Mouse (Mus musculus) lung, postnatal 0 days (tissue): ENCODE data around the gene Coq10a. TPM values are rescaled to one million over a fixed set of nuclear protein-coding genes. Genes with fewer than 3 reads are reported as not detected.
A peak's percentile ranks its signal among the peaks of the same experiment; 100 is the strongest.

Experiments
- ATAC-seq: fragments of 200-750 bp; cut with Nextera tagmentation; 2 replicates; pipeline ENCODE4 v1.8.0; 2017; ENCODE audit warnings: moderate library complexity
- DNase-seq: peaks from one replicate; pipeline ENCODE4 v3.0.0-alpha.2; 2016; ENCODE audit warnings: low spot score
- H3K27ac ChIP-seq: fragments of 300-500 bp; sonication (generic); 2 replicates; pipeline ENCODE4 v1.5.1; 2014; ENCODE audit warnings: antibody characterized with exemption, mild to moderate bottlenecking, low read length, mixed read lengths
- H3K27me3 ChIP-seq: fragments of 300-500 bp; sonication (generic); replicated peaks from 2 replicates; pipeline ENCODE4 v1.6.1; 2014; ENCODE audit warnings: low read length, mixed read lengths; ENCODE audit not compliant: insufficient read depth
- H3K36me3 ChIP-seq: fragments of 300-500 bp; sonication (generic); 2 replicates; pipeline ENCODE4 v1.6.1; 2014; ENCODE audit warnings: low read length, mixed read lengths; ENCODE audit not compliant: insufficient read depth
- H3K4me1 ChIP-seq: fragments of 300-500 bp; sonication (generic); 2 replicates; pipeline ENCODE4 v1.6.1; 2014; ENCODE audit warnings: antibody characterized with exemption, low read depth, low read length, mixed read lengths; ENCODE audit not compliant: insufficient read depth
- H3K4me2 ChIP-seq: fragments of 300-500 bp; sonication (generic); replicated peaks from 2 replicates; pipeline ENCODE4 v1.6.1; 2014; ENCODE audit warnings: low read depth, mild to moderate bottlenecking, low read length, moderate library complexity, mixed read lengths
- H3K4me3 ChIP-seq: fragments of 300-500 bp; sonication (generic); 2 replicates; pipeline ENCODE4 v1.5.1; 2014; ENCODE audit warnings: low read depth, low read length
- H3K9ac ChIP-seq: fragments of 300-500 bp; sonication (generic); replicated peaks from 2 replicates; pipeline ENCODE4 v1.6.1; 2014; ENCODE audit warnings: low read depth, mild to moderate bottlenecking
- H3K9me3 ChIP-seq: fragments of 300-500 bp; sonication (generic); 2 replicates; pipeline ENCODE4 v1.6.1; 2016; ENCODE audit warnings: low read length, mixed read lengths
- CTCF ChIP-seq: IDR thresholded peaks from 2 replicates; pipeline ENCODE4 v1.5.1; 2016; ENCODE audit warnings: antibody characterized with exemption, mild to moderate bottlenecking
- EP300 ChIP-seq: IDR thresholded peaks from 2 replicates; pipeline ENCODE4 v1.6.1; 2016; ENCODE audit warnings: antibody characterized with exemption, mild to moderate bottlenecking, control low read depth
- WGBS: fragments of 180-500 bp; shearing (Covaris S2); extraction: QIAGEN DNeasy Blood & Tissue Kit; methylation state at CpG from one replicate; pipeline ENCODE4 v1.1.7; 2014; 5-methylcytosine and 5-hydroxymethylcytosine counted together
- polyA plus RNA-seq: library from polyadenylated mRNA; unstranded; fragments of >200 nt; fragmentation: Nextera tagmentation; extraction: Ambion mirVana; gene quantifications from 2 replicates; pipeline ENCODE4 v1.2.1, GENCODE M21; 2015

Coq10a gene
- polyA plus RNA-seq, 1 experiment from 2014 or later = 19.9 TPM

GRCm38 (mm10) chr10:128377940-128378448 lies 9.2 kb upstream of the Coq10a start:
- peaks cover 24% of the 10 kb centered on the region; the same call in 1 of the 2 replicates for H3K36me3 ChIP-seq
- H3K4me3 ChIP-seq = peak overlapping the region; percentile 90
- peak overlapping the region; percentile 81 for H3K4me2 ChIP-seq
- DNase-seq (no peak), ATAC-seq (no peak)
- TF ChIP-seq CTCF (no peak), EP300 (no peak)
- no peaks in the 10 kb centered on the region for H3K27me3 ChIP-seq
- peak overlapping the region; percentile 94 for H3K9ac ChIP-seq
- 0 out of 2 replicates have a peak overlapping the region, but pooled peaks have one; percentile 81 for H3K27ac ChIP-seq
- H3K4me1 ChIP-seq = peaks cover 5% of the 10 kb centered on the region; the same call in 1 of the 2 replicates
- WGBS = 54% methylated on average over 14 of the region's 14 CpGs
- H3K9me3 ChIP-seq = no peaks in the 10 kb centered on the region

- H3K36me3 ChIP-seq = peaks cover 18% of the 10 kb centered on the region; the same call in 1 of the 2 replicates
- peak overlapping the region; percentile 94 for H3K9ac ChIP-seq
- peak overlapping the region; percentile 81 for H3K4me2 ChIP-seq
- ATAC-seq = peak; percentile 70
- peaks cover 5% of the 10 kb centered on the region; the same call in 1 of the 2 replicates for H3K4me1 ChIP-seq
- peak overlapping the region; percentile 90 for H3K4me3 ChIP-seq
- no peaks in the 10 kb centered on the region for H3K9me3 ChIP-seq
- TF ChIP-seq EP300 (no peak), CTCF (no peak)
- WGBS = 3% methylated on average over 23 of the region's 47 CpGs
- DNase-seq = peak; percentile 51
- no peaks in the 10 kb centered on the region for H3K27me3 ChIP-seq
- H3K27ac ChIP-seq = peak overlapping the region; percentile 81
Measured at GRCm38 (mm10) chr10:128377222-128377939, 8.6 kb upstream of the Coq10a start.

DNA sequence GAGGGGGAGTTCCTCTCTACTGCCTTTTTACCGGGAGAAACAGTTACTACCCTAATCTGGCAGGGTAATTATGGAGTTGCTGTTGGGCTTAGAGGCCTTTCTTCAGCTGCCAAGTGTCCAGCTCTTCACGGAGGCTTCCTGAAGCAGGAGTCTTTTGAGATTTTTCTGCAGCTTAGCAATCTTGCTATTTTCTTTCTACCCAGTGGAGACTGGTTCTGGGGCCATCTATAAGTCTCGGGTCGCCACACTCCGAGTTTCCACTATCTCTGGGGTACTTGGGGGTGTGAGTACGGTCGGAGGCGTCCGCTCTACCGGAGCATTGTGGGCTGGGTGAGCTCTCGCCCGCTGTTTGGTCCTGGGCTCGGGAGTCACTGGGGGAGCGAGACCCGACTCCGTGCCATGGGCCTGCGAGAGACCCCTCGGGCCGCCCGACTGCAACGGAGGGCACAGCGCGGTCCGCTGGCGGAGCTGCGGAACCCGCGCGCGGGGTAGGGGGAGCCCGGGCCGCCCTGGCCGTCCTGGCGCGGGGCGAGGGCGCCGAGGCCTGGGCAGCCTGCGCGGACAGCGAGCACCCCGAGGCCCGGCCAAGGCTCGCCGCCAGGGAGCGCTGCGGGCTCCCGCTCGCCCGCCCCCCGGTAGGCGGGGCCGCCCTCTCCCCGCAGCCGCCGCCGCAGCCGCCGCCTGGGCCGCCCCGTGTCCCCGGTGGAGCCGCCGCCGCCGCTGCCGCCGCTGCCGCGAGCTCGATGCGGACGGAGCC lies 7.8 kb upstream of the Coq10a start, which contains the start of gene Ankrd52:
TSS of gene Ankrd52 (plus strand) at position 661 of the 757 bp plus-strand sequence.
- Histone ChIP-seq H3K36me3 (0 out of 2 replicates have a peak, but pooled peaks cover 10% of the 10 kb centered on the region), H3K4me1 (peaks cover 5% of the 10 kb centered on the region; the same call in 1 of the 2 replicates), H3K9me3 (no peaks in the 10 kb centered on the region), H3K4me2 (peak within 1 kb of the TSS; percentile 81), H3K4me3 (peak within 1 kb of the TSS; percentile 90), H3K27ac (peak within 1 kb of the TSS; percentile 81), H3K9ac (peak within 1 kb of the TSS; percentile 94), H3K27me3 (no peaks in the 10 kb centered on the region)
- ATAC-seq (peak; percentile 96), DNase-seq (peak; percentile 90)
- WGBS = 1% methylated on average over 49 of the region's 73 CpGs
- TF ChIP-seq CTCF (peak; percentile 58), EP300 (no peak)

DNA sequence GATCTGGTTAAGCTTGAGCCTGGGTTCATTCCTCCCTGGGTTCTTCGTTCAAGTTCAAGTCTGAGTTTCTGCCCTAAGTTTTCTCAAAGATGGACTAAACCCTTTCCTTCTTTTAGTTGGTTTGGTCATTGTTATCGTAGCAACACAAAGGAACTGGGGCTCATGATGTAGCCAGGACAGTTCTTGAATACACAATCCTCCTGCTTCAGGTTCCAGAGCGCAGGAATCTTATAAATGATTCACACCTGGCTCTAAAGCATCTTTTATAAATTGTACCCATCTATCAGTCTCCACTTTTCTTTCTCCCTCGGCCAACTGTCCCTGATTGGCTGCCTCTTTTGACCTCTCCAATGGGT lies 7.3 kb upstream of the Coq10a start:
- peak overlapping the region; percentile 90 for H3K4me3 ChIP-seq
- no peaks in the 10 kb centered on the region for H3K27me3 ChIP-seq
- no peak for DNase-seq
- ATAC-seq = no peak
- peak overlapping the region; percentile 81 for H3K27ac ChIP-seq
- peaks cover 5% of the 10 kb centered on the region; the same call in 1 of the 2 replicates for H3K4me1 ChIP-seq
- TF ChIP-seq CTCF = no peak
- TF ChIP-seq EP300 = no peak
- peak overlapping the region; percentile 81 for H3K4me2 ChIP-seq
- peak overlapping the region; percentile 94 for H3K9ac ChIP-seq
- 41% methylated on average over 4 of the region's 4 CpGs for WGBS
- H3K36me3 ChIP-seq = 0 out of 2 replicates have a peak, but pooled peaks cover 7% of the 10 kb centered on the region
- H3K9me3 ChIP-seq = no peaks in the 10 kb centered on the region

GRCm38 (mm10) chr10:128374393-128374792 lies 5.6 kb upstream of the Coq10a start:
- TF ChIP-seq EP300 (no peak), CTCF (peak; percentile 39)
- DNase-seq (peak; percentile 39), ATAC-seq (no peak)
- H3K9ac ChIP-seq = no peak overlapping the region
- peaks cover 5% of the 10 kb centered on the region; the same call in 1 of the 2 replicates for H3K4me1 ChIP-seq
- H3K27me3 ChIP-seq = no peaks in the 10 kb centered on the region
- no peak overlapping the region for H3K4me2 ChIP-seq
- H3K27ac ChIP-seq = no peak overlapping the region
- WGBS = 75% methylated on average over 6 of the region's 6 CpGs
- 0 out of 2 replicates have a peak, but pooled peaks cover 3% of the 10 kb centered on the region for H3K36me3 ChIP-seq
- H3K4me3 ChIP-seq = no peak overlapping the region
- no peaks in the 10 kb centered on the region for H3K9me3 ChIP-seq
